Mouse (Mus musculus): Measurements from ENCODE around the gene Elf1.
"Not testable (repeated sequence)": the region's sequence is repeated elsewhere in the genome, so short reads cannot be mapped to it uniquely, and the experiment has no call there.

Gene Elf1

DNA sequence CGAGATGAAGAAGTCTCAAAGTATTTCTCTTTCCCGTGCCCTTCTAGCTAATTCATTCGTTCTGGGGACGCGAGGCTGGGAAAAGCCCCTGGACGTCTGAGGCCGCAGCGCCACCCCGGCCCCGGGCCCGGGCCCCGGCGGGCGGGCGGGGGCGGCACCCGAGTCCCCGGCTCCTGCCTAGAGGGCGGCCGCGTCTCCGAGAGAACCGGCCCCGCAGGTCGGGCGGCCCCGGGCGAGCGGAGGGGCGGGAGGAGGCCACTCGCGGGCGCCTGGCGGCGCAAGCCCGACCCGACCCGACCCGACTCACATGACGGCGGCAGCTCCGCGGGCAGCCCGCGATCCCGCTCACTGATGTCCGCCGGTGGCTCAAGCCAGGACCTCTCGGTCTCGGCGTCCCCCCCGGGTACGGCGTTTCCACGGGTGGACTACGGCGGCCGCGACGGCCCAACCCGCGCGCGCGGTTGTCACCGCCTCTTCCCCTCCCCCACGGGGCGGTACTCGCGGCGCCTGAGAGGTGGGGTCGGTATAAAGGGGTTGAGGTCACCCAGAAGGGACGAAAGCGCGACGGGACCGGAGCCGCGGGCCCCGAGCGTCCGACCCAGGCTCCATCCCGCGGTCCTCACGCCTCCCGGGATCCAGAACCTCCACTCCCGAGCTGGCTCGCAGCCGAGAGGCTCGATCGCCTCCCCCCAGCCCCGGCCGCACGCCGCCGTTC is at the start of gene Elf1:
Gene Elf1 (plus strand): TSS at position 571 of the 715 bp plus-strand sequence.
- DNase-seq (ENCODE audit: extremely low spot score) = peak; percentile 92

DNA sequence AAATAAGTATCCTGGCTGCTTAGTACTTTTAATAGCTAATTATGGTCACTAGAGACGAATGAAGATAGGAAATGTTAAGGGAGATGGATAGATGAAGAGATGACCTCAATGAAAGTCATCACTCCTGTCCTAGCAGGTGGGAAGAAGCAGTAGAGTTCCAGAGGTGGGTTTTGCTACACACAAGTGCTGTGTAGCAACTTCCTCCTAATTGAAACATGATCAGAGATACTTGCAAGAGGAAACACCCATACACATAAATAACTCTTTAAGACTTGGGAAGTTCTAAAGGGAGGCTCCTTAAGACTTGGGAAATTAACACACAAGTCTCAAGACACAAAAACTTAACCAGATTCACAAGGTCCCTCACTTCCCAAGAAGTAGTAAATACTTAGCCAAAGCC is 46.9 kb upstream of the Elf1 start:
- DNase-seq (ENCODE audit: extremely low spot score) = no peak

DNA sequence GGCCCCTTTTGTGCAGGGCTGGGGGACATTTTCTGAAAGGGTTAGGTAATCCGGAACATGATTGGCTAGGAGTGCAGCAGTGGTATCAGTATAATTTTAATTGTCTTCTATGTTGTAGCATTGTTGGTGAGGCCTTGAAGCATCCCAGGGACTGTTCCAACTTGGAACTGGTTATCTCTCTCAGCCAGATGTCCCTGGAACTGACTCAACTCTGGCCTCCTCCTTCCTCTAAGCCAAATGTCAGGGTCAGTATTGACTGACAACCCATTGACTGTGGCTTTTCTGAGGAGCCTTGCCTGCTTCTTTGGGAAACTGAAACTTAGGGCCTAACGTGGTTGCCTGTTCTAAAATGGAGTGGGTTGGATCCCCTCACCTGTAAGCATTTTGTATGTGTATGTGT is 40.3 kb upstream of the Elf1 start:
- DNase-seq (ENCODE audit: extremely low spot score) = no peak

DNA sequence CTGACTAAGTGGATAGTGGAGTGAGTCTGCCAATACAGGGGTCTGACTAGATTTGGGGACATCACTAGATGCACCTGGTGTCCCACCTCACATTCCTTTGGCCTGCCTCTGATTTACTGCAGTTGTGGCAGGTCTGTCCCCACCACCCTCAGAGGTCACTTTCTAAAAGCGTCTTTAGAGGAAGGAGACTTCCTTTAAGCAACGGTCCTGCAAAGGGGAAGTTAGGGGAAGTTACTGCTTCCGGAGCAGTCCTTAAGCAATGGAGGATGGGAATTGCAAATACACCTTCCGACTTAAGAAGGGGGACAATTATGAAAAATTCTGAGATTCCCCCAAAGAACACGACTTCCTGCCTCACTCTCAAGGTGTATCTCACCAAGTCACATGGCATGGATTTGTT is 39.6 kb upstream of the Elf1 start:
- DNase-seq (ENCODE audit: extremely low spot score) = no peak

DNA sequence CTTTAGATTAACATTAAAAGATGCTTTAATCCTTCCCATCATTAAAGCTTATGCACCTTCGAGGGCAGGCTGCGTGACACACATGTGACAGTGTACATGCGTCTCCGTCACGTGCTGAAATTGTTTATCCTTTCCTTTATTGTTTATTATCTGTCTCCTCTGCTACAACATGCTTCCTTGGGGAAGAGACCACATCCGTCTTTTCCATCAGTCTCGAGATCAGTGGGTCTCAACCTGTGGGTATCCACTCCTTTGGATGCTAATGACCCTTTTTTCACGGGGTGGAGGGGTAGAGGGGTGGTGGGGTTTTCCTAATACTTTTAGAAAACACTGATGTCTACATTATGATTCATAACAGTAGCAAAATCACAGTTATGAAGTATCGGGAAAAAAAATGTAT is 36.4 kb upstream of the Elf1 start:
- DNase-seq (ENCODE audit: extremely low spot score) = no peak

DNA sequence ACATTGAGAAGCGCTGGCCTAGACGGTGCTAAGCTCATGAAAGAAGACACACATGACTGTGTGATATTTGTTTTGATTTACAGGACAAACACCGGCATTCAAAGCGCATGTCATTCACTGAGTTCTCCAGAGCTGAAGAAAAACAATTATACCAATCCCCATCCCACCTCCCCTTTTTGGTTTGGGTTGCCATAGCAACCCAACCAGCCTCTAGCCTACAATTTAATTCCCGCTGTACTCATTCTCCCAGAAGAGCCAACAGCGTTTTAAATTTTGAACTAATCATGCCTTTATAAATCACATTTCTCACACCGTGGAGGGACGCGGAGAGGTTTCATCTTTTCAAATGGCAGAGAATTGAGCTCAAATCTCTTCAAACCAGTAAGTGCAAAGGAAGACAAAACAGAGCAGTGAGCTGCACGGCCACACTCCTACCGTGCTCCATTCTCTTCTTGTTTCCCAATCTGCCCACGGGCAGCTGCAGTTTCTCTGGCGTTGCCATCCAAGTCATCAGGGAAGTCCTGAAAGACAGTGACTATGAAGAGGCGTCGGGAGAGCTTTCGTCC is 35.9 kb upstream of the Elf1 start:
- peak; percentile 15 for DNase-seq (ENCODE audit: extremely low spot score)

DNA sequence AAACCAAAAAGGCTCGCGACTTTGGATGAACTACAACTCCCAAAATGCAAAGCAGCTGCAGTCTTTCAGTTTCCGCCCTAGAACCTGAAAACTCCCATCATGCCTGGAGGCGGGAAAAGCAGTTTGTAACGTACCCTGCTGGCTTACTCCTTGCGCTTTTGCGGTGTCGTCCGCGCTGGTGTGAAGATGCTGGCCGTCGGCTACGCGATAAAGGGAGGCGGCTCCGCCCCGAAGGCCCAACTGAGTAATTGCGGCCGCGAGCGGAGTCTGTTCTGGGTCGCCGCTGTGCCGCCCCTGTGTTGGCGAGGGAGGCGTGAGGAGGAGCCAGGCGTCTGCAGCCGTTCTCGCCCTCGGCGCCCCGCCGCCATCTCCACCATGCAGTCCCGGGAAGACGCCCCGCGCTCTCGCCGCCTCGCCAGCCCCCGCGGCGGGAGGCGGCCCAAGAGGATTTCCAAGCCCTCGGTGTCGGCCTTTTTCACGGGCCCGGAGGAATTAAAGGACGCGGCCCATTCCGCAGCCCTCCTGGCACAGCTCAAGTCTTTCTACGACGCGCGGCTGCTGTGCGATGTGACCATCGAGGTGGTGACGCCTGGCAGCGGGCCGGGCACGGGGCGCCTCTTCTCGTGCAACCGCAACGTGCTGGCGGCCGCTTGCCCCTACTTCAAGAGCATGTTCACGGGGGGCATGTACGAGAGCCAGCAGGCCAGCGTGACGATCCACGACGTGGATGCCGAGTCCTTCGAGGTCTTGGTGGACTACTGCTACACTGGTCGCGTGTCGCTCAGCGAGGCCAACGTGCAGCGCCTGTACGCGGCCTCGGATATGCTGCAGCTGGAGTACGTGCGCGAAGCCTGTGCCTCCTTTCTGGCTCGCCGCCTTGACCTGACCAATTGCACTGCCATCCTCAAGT is 29.1 kb upstream of the Elf1 start, which contains the start of gene Kbtbd6:
Gene Kbtbd6 (plus strand): TSS at position 155 of the 910 bp plus-strand sequence.
- peak; percentile 89 for DNase-seq (ENCODE audit: extremely low spot score)

DNA sequence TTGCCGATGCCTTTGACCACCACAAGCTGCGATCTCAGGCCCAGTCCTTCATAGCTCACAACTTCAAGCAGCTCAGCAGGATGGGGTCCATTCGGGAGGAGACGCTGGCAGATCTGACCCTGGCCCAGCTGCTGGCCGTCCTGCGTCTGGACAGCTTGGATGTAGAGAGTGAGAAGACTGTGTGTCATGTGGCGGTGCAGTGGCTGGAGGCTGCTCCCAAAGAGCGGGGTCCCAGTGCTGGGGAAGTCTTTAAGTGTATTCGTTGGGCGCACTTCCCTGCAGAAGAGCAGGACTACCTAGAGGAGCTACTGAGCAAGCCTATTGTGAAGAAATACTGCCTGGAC is 28.4 kb upstream of the Elf1 start:
- DNase-seq (ENCODE audit: extremely low spot score) = not testable (repeated sequence)

DNA sequence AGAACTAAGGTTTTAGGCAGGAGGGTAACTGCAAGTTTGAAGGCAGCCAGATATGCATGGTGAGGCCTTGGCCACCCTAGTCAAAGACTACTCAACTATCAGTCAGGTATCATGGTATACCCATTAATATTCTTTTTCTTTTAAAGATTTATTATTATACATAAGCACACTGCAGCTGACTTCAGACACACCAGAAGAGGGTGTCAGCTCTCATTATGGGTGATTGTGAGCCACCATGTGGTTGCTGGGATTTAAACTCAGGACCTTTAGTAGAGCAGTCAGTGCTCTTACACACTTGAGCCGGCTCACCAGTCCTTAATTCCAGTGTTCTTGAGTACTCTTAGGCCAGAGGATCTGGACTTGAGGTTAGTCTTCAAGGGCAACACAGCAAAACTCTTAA is 20.6 kb upstream of the Elf1 start:
- DNase-seq (ENCODE audit: extremely low spot score) = no peak

DNA sequence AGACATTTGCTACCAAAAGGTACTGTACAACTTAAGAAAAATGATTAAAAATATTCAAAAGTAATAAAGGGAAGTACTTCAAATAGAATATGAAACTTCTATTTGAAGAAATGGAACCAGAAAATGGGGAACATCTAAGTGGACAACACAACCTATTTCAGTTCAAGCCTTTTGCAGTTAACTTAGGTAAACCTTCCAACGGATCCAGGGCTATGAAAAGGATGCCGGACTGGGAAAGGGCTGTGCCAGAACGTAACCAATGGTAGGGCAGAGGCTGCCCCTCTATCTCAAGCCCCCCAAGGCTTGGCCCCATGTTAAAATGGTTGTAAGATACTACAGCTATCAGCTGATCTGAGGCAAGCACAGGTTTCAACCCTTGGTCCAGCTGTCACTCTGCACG is 20.0 kb upstream of the Elf1 start:
- DNase-seq (ENCODE audit: extremely low spot score) = no peak

DNA sequence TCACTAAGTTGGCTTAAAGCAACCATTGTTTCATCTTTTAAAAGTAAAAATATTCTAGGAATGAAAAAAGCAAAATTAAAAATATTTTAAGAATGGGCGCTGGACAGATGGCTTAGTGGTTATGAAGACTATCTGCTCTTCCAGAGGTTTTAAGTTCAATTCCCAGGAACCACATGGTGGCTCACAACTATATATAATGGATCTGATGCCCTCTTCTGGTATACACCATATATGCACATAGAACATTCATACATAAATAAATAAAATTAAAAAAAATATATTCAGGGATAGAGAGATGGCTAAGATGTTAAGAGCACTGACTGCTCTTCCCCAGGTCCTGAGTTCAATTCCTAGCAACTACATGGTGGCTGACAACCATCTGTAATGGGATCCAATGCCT is 15.4 kb upstream of the Elf1 start:
- DNase-seq (ENCODE audit: extremely low spot score) = no peak

DNA sequence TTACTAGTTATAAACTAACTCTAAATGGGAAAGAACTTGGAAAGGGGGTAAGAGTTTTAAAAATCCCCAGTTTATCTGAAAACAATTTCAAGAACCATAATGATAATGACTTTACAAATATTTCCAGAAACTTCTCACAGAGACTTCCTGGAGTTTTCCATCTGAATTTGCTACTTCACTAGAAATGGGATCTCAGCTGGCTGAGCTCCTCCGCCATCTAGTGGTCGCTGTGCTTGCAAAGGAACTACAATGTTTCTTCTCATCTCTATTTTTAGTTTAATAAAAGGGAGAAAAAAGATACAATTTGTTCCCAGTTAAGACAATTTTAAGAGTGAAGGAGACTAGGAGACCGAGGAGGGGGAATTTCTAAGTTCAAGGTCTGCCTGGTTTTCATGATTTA is 13.4 kb upstream of the Elf1 start:
- no peak for DNase-seq (ENCODE audit: extremely low spot score)

DNA sequence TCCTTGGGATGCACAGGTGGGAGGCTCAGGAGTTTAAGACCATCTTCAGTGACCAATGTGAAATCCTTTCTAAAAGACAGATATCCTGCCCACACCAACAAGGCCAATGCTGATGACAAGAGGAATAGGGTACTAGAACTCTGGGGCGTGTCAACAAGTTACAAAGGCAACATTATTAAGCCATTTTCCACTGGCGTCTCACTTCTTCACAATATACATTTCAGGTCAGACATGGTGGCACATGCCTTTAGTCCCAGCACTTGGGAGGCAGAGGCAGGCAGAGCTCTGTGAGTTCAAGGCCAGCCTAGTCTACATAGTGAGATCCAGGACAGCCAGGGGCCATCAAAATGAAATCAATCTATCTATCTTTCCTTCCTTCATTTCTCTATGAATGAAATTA is 7.6 kb upstream of the Elf1 start:
- no peak for DNase-seq (ENCODE audit: extremely low spot score)

DNA sequence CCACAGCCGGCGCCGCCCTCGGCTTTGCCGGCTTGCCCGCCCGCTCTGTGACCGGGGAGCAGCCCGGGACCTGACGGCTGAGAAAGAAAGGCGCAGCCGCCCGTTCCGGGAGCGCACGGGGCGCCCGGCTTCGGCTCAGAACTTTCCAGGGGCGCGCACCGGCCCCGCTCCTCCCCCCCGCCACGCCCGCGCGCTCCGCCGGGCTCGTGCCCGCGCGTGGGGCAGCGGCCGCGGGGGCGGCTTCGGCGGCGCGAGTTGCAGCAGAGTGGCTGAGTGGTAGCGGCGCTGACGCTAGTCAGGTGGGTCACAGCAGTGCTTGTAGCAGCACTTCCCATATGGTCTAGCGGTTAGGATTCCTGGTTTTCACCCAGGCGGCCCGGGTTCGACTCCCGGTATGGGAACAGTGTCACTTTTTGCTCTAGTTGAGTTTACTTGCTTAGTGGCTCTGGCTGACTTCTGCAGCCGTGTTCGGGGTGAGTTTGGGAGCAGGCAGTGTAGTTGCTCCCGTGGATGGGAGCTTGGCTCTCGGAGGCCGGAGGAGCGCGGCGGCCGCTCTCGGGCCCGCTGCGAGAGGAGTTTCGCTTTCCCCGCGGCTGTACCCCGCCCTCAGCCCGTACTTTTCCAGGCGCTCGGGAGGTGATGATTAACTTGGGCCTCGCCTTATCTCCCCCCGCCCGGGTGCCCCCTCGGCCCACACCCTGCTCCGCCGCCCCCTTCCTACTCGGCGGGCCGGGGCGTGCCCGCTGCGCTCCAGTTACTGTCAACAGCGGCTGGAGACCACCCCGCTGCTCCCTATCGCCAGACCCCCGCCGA is 551 bp downstream of the Elf1 start, which contains the start of gene Wbp4:
Gene Wbp4 (minus strand): TSS at position 182 of the 813 bp plus-strand sequence.
- peak; percentile 97 for DNase-seq (ENCODE audit: extremely low spot score)

DNA sequence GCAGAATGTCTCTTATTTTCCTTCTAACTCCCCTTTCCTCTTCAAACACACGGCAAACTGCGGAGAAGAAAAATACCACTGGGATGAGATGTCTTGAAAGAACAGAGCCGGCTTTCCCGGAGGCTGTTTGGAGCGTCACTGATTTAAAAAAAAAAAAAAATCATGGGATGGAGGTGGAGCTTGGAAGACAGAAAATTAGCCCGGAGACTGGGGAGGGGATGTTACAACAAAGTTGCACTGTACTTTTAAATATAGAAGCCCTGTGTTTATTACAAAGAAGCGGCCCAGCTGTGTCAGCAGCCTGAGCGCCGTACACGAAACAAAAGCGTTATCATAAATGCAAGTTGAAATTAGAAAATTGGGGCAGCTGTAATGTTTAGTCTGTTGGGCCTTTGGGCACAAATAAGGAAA is 1.3 kb downstream of the Elf1 start:
- DNase-seq (ENCODE audit: extremely low spot score) = no peak

DNA sequence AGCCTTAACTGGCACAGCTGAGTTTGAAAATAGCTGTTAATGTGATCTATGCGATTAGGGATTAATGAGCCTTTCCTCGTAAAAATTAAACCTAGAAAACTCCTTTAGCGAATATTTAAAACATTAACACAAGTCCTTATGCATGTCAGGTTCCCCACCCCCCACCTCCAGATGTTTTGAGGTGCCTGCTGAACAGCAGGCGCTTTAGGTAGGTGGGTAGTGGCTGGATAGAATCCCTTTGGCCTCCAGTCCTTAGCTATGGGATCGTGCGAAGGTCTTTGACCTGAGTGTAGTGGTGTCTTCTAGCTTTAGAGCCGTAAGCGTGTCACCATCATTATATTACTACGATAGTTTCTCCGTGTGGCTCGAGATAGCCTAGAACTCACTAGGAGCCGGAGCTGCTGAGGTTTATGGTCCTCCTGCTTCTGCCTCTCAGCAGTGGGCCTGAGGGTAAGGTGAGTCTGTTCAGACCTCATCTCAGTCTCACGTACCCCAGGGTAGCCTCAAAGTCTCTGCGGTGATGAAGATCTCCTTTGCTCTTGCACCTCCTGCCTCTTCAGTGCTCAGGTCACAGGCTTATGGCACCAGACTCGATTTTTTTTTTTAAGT is 1.9 kb downstream of the Elf1 start:
- DNase-seq (ENCODE audit: extremely low spot score) = no peak

DNA sequence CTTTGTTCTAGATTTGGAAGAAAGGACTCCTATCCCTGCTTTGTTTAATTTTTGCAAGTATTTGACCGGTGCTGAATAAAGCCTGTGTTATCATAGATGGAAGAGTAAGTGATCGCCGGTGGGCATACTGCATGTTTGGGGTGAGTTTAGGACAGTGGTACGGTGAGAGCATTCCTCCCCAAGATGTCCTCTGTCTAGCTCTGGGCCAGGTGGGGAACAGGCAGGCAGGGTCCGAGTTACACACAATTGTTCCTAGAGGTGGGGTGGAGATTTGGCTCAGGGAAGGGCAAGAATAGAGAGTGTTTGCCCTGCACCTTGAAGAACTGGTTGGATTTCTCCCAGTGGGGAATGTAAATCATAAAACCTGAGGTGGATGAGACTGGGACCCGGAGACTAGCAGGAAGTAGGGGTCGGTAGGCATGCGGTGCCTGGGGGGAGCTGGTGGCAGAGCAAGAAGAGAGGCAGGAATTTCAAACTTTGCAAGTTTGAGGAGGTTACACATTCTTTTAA is 2.7 kb downstream of the Elf1 start:
- DNase-seq (ENCODE audit: extremely low spot score) = no peak

DNA sequence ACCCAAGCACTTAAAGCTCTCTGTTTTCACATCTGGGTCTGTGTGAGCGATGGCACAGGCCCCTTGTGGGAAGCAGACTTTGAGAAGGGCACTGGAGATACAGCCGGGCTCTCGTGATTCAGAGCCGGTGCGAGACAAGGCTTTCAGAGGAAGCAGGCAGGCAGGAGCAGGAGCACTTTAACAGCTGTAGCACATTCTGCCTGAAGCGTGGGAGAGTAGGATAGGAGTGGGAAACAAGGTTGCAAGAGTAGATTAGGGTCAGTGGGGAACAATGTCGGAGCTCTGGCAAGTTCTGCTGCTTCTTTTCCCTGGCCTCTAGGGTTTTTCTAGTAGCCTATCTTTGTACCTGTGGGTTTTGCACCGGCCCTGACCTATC is 5.6 kb downstream of the Elf1 start:
- no peak for DNase-seq (ENCODE audit: extremely low spot score)

DNA sequence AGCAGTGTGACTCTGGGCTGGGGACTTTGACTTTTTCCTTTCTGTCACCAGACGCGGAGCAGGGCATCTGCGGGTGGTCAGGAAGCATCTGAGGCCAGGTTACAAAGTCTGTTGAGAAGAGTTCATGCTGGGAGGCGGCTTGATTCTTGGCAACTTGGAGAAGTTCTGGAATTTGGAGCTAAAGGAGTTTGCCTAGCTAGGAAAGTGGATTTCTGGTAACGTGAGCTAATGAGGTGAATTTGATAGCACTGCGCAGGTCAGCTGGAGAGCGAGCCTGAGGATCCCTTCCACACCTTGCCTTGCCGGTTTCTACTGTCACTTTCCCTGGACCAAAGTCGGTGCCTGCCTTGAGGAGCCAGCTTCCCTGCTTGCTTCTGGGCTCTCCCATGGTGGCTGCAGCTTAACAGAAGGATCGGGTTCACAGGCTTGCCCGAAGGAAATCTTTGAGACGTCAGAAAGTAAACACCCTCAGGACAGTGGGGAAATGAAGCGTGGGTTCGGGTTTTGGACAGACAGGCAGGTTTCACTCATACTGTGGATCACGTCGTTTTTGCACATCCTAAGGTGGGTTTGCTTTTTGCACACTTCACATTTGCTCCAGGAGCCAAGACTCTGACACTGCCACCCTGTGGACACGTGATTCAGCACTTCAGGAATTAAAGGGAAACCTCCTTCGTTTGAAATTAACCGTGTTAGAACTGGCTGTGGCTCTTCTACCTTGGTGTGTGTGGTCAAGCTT is 6.2 kb downstream of the Elf1 start:
- peak; percentile 56 for DNase-seq (ENCODE audit: extremely low spot score)

DNA sequence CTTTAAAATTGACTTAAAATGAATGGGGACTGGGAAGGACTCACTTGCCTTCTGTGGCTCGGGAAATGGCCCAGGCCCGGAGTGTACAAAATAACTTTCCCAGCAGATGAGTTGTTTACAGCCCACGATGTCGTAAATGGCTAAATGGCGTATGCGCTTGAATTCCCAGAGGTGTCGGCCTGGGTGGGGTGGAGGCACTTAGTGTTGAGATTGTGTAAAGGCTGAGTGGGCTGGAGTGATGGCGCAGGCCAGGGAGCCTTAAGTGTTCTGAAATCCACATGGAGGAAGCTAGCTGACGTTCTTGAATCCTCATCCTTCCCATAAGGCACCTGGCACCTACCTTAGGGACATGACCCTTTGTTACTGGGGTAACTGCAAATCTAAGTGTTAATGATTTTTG is 7.5 kb downstream of the Elf1 start:
- no peak for DNase-seq (ENCODE audit: extremely low spot score)

DNA sequence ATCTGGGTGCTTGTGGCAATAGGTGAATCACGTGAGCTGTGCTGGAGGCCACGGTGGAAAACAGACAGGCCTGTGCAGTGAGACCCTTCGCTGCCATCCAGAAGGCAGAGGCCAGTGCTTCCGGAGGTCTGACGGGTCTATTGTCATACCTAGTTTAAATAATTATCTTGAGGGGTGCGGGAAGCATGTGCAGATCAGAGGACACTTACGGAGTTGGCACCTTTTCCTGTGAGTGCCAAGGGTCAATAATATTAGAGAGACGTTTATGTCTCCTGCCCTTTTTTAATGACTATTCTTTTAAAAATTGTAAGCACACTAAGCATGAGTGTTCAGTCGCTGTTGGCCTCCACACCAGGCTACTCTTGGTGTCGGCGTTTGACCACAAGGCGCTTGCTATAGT is 8.2 kb downstream of the Elf1 start:
- DNase-seq (ENCODE audit: extremely low spot score) = no peak

Data from embryo, embryonic 9.5 days (tissue).